Mouse (Mus musculus): ENCODE data around the gene Ucp2.

Gene Ucp2

DNA sequence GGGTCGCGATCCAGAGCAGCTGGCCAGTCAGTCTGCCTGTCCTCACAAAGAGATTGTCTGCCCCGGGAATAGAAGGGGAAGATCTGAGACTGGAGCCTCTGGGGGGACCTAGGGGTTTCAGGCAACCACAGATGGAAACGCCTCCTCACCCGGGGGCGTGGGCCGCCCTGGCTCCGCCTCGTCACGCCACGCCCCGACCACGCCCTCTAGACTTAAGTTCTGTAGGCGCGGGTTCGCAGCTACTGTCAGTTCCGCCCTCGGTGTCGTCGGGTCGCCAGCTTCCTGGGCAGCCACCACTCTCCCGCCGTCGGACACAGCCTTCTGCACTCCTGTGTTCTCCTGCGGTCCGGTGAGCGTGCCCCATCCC, at the start of gene Ucp2:
Ucp2 (plus strand) TSS at position 221 of the 367 bp plus-strand sequence.
- DNase-seq (ENCODE audit: low spot score) = peak; percentile 43

DNA sequence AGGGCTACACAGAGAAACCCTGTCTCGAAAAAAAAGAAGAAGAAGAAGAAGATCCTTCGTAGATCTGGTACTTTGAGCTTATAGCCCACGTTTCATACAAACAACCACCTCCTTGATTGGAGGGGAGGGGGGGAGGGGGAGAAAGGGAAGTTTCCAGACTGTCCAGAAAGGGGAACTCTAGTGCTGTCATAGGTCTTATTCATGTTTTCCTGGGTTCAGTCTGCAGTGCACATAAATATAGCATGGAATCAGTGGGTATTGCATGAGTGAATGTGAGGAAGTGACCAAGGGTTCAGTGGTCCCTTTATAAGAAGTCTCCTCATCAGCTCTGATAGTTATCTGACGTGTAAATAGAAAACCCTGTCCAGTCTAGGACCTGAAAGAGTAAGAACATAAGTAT, 49.4 kb upstream of the Ucp2 start:
- no peak for DNase-seq (ENCODE audit: low spot score)

DNA sequence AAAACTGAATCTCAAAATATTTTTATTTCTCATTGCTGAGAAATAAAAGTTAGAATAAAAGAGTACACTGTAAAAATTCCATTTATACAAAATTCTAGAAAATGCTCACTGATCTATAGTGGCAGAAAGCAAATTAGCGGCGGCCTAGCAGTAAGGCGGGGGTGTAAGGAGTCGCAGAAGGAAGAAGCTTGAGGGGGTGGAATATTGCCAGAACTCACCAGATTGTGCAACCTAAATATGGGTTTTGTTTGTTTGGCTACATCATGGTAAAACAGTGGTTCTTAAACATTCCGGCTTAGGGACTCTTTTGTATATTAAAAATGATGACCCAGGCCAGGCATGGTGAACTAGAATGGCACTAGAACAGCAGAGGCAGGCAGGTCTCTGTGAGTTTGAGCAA, 46.9 kb upstream of the Ucp2 start:
- DNase-seq (ENCODE audit: low spot score) = no peak

DNA sequence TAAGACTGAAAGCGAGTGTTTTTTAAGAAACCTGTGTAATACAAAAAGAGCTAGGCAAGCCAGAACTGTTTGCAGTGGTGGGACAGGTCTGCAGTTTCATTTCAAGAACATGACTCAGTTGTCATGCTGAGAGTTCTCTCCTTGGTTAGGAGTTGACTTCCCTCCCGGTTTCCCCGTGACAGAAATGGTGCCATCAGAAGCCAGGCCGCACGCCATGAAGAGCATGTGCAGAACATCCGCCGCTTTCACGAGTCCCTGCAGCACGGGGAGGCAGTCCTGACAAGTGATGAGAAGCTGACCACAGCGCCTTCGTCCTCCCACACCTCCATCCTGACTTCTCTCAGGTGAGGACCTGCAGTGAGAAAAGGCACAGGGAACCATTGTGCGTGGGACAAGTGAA, 44.6 kb upstream of the Ucp2 start:
- DNase-seq (ENCODE audit: low spot score) = no peak

DNA sequence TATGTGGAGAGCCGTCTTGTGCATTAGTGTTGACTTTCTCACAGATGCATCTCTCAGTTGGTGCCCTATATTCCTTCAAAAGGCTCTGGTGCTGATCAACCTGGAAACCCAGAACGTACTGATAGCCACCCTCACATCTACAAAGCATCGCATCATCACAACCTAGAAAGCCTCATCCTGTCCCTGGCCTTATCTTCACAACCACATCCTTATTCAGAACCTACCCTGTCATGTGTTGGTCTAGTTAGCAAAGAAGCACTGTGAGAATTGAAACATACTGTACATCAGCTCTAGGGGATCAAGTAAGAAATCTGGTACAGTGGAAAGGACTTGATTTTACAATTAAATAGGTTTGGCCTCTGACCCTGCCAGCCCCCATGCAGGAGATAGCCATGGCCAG, 44.2 kb upstream of the Ucp2 start:
- DNase-seq (ENCODE audit: low spot score) = no peak

DNA sequence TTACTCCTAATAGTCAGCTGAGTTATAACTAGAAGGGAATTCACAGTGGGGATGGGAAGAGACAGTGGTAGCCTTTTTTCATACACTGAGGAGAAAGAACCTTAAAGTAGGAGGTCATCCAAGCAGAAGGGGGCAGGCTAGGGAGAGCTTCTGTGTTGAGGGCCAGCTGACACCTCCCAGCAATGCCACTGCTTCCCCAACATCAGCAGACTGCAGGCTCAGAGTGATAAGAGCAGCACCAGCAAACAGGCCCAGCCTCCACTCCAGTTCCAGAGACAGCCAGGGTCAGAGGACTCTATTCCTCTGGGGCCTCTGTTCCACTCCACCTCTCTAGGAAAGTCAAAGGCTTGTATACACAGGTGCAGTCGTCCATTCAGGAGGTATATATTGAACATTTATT, 35.0 kb upstream of the Ucp2 start:
- DNase-seq (ENCODE audit: low spot score) = no peak

DNA sequence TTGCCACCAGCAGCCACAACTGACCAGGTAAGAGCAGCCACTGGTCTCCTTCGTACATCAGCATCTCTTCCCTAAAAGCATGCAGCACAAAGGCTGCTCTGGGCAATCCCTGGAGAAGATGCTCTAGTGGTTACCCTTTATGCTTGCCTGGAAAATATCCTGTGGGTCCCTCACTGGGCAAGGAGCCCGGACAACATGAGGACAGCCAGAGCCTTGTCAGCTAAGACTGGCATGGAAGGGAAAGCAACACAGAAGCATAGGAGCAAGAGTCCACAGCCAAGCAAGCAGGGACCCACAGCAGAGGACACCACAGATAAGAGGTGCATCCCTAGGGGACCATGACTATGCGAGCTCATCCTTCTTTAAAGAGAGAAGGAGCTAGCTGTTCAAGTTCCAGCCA, 33.3 kb upstream of the Ucp2 start:
- DNase-seq (ENCODE audit: low spot score) = no peak

DNA sequence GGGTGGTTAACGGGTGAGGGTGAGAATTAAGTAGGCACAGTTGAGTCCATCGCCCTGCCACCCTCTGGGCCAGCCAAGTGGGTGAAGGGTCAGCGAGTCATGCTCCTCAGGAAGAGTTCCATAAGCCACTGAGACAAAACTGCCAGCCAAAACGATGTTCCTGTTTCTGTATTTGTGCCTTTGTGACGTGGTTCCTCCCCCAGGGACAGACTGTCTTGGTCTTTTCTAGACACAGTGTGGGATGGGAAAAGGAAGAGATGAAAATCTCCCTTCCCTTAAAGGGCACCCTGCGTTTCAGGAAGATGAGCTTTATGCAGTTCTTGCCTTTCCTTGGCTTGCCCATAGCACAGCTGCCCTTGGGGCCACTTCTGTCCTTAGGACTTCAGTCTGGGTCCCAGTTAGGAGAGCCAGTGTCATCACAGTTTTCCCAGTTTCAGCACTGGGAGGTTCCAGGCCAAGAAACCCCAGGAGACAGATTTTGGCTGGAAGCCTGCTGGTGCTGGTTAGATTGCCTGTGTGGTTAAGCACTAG, 31.5 kb upstream of the Ucp2 start:
- peak; percentile 70 for DNase-seq (ENCODE audit: low spot score)

DNA sequence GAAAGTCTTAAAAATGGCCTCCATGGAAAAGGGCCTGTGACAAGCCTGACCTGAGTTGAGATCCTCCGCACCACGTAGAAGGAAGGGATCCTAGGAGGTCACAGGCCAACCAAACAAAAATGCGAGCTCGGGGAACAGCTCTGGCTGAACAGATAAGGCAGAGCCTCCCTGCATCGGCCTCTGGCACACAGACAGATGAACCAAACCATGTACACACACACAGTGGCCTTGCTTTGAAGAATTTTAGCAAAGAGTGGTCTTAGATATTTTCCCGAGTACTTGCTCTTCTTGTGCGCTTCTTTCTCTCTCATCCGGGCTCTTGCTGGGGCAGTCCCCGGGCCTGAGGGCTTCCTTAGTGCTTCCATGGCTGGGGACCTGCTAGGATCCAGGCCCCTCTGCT, 29.9 kb upstream of the Ucp2 start:
- DNase-seq (ENCODE audit: low spot score) = no peak

DNA sequence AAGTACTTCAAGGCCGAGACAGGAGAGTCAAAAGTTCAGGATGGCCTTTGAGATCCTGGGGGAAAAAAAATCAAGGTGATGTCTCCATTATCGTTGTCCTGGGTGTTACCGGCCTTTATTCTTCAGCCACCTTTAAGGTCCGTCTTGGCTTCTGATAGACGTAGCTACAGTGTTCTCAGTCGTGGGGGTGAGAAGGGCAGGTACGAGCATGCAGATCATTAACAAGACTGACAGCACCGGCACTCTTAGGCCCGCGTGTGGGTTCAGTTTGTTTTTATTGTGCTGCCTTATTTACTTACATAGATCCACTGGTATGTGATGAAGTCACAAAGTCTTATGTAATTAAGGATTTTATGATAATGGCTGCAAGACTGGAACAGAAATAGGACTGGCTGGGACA, 29.4 kb upstream of the Ucp2 start:
- no peak for DNase-seq (ENCODE audit: low spot score)

DNA sequence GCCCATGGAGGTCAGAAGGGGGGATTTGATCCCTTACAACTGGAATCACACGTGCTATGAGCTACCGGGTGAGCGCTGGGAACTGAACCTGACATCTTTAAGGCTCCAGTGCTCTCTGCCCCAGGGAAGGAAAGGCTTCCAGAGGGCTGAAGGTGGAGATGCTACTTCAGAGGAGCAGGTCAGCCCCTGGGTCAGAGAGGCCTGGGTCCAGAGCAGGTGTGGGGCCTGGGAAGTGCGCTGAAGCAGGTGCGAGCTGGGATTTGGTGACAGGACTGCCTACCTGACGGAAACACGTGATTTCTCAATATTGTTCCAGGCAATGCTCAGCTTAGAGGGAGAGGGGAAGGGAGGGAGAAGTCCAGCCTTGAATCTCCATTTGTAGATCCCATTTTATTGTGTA, 28.9 kb upstream of the Ucp2 start:
- DNase-seq (ENCODE audit: low spot score) = no peak

DNA sequence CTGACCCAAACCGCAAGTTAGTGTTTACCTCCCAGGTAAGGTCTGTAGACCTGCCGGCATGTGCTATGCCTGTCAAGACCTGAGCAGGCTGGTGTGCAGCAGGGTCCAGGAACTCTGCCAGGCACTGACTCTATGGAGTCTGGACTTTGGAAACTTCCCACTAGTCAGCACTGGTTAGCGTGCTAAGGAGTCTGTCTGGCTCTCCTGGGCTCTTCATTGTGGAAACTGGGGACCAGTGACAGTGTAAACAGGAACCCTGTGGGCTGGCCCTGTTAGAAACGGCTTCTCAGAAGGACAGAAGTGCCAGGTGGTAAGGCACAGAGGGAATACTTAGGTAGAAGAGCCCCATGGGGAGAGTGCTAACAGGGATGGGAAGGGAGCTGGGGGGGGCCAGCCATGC, 27.9 kb upstream of the Ucp2 start:
- DNase-seq (ENCODE audit: low spot score) = no peak

DNA sequence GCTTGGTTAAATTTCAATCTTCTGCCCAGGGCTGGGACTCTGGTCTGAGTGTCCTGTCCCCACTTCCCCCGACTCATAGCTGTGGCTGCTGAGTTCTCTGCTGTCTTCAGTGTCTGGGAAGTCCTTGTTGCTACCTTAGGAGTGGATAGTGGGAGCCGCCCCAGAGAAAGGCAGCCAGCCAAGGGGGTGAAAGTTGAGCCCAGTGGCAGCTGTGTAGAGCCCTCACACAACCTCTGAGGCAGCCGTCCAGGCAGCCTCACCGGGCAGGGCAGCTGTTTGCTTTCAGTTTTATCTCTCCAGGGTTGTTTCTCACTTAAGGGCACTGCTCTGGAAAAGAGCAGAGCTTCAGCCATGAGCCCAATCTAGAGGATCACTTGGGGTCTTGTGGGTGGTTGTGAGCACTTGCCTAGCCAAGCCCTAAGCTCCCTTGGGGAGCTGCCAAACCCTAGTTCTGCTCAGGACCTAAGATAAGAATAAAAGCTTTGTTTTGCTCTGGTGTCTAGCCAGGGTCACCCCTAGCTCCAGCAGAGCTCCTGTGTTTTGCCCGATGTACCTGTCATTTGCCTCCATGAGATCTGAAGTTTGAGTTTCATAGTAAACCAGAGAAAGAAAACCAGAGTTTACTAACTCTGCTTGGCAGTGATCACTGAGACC, 27.4 kb upstream of the Ucp2 start:
- DNase-seq (ENCODE audit: low spot score) = no peak

DNA sequence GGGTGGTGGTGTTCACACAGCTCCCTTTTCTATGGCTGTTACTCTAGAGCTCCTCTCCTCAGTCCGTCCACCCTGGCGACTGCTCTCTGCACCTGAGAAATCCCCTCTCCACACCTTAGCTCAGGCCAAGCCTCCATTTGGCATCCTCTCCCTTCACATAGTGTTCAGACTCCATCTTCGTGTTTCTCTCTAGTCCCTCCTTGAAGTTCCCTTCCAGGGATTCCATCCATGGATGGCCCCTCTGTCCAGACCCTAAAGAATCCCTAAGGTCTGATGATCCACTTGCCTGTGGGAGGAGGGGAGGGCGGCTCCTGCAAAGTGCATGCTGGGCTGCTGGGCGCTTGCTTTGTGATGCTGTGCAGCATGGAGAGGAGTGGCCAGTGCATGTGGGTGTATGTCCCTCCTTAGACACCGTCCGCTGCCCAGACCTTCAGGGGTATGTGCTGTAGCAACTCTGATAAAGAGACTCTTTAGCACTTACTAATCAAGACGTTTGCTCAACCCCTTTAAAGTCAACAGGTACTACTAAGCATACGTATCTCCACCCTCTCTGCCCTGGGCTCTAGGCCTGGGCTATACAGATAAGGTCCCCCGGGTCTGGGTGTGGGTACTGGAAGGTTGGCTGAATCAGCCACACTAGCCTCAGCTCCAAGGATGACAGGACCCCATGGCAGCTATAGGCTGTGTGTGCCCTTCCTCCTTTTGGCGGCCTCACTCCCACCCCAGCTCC, 26.2 kb upstream of the Ucp2 start:
- DNase-seq (ENCODE audit: low spot score) = no peak

DNA sequence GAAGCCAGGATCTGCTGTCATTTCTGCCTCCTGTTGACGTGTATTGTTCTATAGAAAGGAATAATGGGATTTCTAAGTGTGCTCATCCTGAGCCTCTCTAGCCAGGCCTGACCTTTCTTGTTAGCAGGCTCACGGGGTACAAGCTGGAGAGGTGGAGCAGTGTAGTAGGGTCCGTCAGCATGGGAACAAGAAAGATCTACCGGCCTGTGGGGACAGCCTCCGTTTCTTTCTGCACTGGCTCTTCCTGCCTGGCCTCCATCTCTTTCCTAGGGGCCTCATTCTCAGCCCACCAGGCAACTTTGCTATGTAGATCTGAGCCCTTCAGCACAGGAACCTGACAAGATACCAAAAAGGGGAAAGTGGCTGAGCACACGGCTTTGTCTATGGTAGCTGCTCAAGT, 24.4 kb upstream of the Ucp2 start:
- no peak for DNase-seq (ENCODE audit: low spot score)

DNA sequence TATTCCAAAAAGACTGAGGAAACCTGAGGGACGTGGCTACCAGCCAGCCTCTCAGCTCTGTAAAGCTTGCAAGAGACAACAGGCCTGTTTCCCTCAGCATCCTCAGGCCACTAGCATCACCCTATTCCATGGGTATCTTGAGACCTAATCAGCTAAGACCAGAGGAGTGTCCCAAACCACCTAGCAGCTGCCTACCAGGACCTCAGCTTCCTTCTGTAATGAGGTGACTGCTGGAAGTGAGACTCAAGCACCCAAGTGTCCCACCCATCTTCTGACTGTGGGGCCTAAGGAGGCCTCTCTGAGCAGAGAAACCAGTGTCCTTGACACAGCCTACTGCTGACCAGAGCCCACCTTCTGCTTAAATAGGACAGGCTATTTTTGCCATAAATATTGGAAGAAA, 23.6 kb upstream of the Ucp2 start:
- DNase-seq (ENCODE audit: low spot score) = no peak

DNA sequence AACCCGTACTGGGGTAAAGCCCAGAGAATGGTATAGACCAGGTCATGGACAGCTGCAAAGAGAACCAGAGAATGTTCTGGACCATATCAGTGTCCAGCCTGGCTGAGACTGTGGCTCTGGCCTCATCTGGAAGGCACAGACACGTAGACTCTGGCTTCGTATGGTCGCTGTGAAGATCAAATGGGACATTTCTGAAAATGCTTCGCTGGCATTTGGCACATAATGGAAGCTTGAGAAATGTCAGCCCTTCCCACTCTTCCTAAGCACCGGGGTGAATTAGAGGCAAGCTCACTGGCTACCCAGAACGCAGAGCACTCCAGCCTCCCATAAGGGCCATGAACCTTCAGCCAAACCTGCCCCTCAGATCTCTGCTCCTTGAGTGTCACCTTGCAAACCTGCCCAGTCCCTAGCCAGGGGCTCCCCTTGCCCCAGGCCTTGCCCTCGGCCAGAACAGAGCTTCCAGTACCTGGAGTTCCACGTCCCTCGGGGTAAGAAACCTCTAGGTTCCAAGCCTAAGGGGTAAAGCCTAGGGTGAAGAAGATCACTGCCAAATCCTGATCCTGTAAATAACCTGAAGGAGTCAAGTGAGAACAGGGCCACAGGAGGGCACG, 22.2 kb upstream of the Ucp2 start:
- DNase-seq (ENCODE audit: low spot score) = no peak

DNA sequence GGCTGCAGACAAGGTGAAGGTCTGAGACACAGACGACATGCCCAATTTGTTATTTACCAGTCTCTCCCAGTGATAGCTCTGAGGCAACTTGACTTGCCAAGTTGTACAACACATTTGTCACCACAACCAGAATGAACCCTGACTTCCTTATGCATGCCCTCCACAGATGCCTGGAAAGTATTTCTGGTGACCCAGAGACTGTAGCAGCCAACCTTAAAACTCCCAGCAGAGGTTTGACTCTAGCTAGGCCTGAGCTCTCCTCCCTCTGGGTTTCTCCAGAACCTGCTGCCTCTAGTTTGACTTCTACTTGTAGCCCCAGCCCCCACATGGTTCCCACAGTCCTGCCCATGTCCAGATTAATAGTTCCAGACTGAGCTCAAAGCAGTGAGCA, 21.7 kb upstream of the Ucp2 start:
- DNase-seq (ENCODE audit: low spot score) = no peak

DNA sequence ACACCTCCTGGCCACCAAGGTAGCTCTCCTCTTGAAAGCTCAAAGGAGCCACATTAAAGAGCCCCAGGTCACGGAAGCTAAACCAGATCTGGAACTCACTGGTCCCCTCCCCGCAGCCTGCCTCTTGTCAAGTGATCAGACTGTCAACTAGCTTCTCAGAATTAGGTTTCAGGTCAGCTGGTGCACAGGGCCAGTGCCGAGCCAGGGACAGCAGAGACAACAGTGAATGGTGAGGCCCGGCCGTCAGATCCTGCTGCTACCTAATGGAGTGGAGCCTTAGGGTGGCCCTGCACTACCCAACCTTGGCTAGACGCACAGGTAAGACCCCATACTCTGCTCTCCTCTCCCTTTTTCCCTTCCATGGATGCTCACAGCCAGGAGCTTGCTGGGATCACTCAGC, 20.4 kb upstream of the Ucp2 start, which contains the start of gene Ucp3:
Ucp3 (plus strand) TSS at position 214 of the 400 bp plus-strand sequence.
- no peak for DNase-seq (ENCODE audit: low spot score)

DNA sequence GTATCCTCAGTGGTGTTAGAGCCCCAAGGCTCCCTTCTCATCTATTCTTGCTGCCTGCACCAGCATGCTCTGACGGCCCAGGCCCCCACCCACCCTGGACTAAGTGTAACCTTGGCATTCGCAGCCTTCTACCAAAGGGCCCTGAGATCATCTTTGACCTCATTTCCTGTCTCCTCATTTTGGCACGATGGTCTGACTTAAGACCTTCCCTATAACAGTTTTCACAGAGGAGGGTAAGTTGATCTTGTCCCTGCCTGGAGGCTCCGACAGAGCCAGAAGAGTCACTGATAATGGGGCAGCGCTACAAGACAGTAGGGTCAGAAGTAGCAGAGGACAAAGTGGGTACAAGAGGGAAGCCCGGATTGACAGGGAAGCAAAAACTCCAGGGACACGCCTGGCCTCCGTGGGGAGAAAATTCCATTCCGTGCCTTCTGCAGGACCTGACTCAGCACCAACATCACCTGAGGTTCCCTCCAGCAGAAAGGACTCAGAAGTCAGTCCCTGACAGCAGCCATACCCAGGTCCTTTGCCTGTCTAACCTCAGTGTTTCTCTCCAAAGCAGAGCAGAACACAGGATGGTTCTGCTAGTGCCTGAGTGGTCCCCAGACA, 19.2 kb upstream of the Ucp2 start:
- no peak for DNase-seq (ENCODE audit: low spot score)

DNA sequence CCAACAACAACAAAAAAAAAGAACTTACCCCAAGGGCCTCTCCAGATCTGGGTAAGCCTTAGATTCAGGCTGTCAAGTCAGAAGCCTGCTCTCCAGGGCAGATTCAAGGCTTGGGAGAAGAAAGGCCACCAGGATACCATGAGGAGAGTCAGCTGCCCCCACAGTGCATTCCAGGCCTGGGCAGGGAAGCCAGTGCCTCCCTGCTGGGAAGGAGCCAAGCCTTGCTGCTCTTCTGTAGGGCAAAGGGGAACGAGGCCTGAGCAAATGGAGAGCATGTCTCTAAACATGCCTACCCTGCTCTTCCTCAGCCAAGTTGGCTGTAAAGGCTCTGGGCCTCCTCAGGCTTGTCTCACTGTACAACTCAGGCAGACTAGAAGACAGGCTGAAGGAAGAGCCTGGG, 18.5 kb upstream of the Ucp2 start:
- no peak for DNase-seq (ENCODE audit: low spot score)

DNA sequence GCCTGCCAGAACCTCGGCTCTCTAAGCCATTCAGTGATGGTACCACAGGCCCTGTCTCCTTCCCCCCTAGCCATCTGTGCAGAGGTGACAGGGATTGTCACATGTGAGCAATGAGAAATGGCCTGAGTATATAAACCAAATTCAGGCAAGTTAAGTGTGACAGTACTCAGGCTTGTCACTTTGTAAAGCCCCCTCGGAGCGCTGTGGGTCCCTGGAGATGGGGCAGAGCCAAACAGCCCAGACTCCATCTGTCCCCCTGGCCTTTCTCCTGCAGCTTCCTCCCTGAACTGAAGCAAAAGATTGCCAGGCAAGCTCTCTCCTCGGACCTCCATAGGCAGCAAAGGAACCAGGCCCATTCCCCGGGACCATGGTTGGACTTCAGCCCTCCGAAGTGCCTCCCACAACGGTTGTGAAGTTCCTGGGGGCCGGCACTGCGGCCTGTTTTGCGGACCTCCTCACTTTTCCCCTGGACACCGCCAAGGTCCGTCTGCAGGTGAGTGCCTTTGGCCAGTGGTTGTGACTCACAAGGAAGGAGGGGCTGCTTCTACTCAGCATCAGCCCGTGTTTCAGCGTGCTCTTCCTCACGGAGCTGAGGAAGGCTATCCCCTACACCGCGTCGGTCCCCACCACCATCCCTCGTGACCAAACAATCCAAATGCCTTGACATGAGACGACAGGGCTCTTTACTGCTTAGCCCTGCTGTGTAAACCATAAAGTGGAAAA, 13.9 kb upstream of the Ucp2 start:
- no peak for DNase-seq (ENCODE audit: low spot score)

All from left cerebral cortex, adult 11 months (tissue).